Mouse (Mus musculus): ENCODE data around the gene Cdk6. TPM values are rescaled to one million over a fixed set of nuclear protein-coding genes. Genes with fewer than 3 reads are reported as not detected.
"Not testable (repeated sequence)": the region's sequence is repeated elsewhere in the genome, so short reads cannot be mapped to it uniquely, and the experiment has no call there.

Cdk6 gene
- total and polyA plus RNA-seq, 3 experiments, result 79.0 to 318 (median 197) TPM

- not testable (repeated sequence) for H3K79me2 ChIP-seq (ENCODE audit: control insufficient read depth, insufficient read depth, low read length, poor library complexity); H3K27ac ChIP-seq (ENCODE audit: control insufficient read depth, low read depth, low read length)
These were observed 92.8 kb downstream of the Cdk6 start for GRCm38 (mm10) chr5:3434105-3434504.

DNA sequence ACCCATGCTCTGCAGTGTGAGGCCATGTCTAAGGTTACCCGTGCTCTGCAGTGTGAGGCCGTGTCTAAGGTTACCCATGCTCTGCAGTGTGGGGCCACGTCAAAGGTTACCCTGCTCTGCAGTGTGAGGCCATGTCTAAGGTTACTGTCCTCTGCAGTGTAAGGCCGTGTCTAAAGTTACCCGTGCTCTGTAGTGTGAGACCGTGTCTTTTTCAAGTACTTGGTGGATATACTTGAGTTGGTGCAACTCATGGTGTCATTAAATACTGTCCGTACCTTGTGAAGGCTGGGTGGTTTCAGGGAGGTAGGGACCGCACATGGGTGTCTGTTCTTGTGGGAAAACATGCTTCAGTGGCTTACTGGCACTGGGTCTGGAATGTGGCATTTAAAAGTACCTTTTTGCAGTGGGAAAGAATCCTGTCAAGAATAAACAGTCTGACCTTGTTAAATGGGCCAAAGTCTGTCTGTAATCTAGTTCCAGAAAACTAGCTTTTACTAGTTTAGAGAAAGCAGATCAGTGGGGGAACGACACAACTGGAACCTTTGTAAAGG lies 97.2 kb downstream of the Cdk6 start:
- not testable (repeated sequence) for H3K9ac ChIP-seq (ENCODE audit: control insufficient read depth, low read depth, low read length, poor library complexity, severe bottlenecking); H3K4me1 ChIP-seq (ENCODE audit: control insufficient read depth in 1 of 2, insufficient read depth in 2 of 2, low read length in 2 of 2); H3K4me3 ChIP-seq (ENCODE audit: control insufficient read depth in 1 of 2, insufficient read depth in 1 of 2, low read depth in 2 of 2, low read length in 2 of 2); H3K9me3 ChIP-seq (replicated peaks; ENCODE audit: insufficient read depth, low read length); H3K27me3 ChIP-seq (ENCODE audit: control insufficient read depth in 1 of 2, insufficient read depth in 2 of 2, low read length in 2 of 2); H3K36me3 ChIP-seq (ENCODE audit: control insufficient read depth in 1 of 2, insufficient read depth in 2 of 2, low read length in 2 of 2); DNase-seq (ENCODE audit: low read depth, low spot score); H3K27ac ChIP-seq (ENCODE audit: control insufficient read depth, low read depth, low read length); H3K79me2 ChIP-seq (ENCODE audit: control insufficient read depth, insufficient read depth, low read length, poor library complexity)

More at GRCm38 (mm10) chr5:3434105-3434504, 92.8 kb downstream of the Cdk6 start:
- H3K9ac ChIP-seq (ENCODE audit: control insufficient read depth, low read depth, low read length, poor library complexity, severe bottlenecking); DNase-seq (ENCODE audit: low read depth, low spot score); H3K4me3 ChIP-seq (ENCODE audit: control insufficient read depth in 1 of 2, insufficient read depth in 1 of 2, low read depth in 2 of 2, low read length in 2 of 2); H3K4me1 ChIP-seq (ENCODE audit: control insufficient read depth in 1 of 2, insufficient read depth in 2 of 2, low read length in 2 of 2); H3K36me3 ChIP-seq (ENCODE audit: control insufficient read depth in 1 of 2, insufficient read depth in 2 of 2, low read length in 2 of 2); H3K9me3 ChIP-seq (replicated peaks; ENCODE audit: insufficient read depth, low read length); H3K27me3 ChIP-seq (ENCODE audit: control insufficient read depth in 1 of 2, insufficient read depth in 2 of 2, low read length in 2 of 2): not testable (repeated sequence)

GRCm38 (mm10) chr5:3439386-3439785 lies 98.1 kb downstream of the Cdk6 start:
- not testable (repeated sequence) for H3K36me3 ChIP-seq (ENCODE audit: control insufficient read depth in 1 of 2, insufficient read depth in 2 of 2, low read length in 2 of 2); H3K79me2 ChIP-seq (ENCODE audit: control insufficient read depth, insufficient read depth, low read length, poor library complexity); H3K9me3 ChIP-seq (replicated peaks; ENCODE audit: insufficient read depth, low read length); H3K4me1 ChIP-seq (ENCODE audit: control insufficient read depth in 1 of 2, insufficient read depth in 2 of 2, low read length in 2 of 2); H3K27ac ChIP-seq (ENCODE audit: control insufficient read depth, low read depth, low read length); H3K9ac ChIP-seq (ENCODE audit: control insufficient read depth, low read depth, low read length, poor library complexity, severe bottlenecking); H3K4me3 ChIP-seq (ENCODE audit: control insufficient read depth in 1 of 2, insufficient read depth in 1 of 2, low read depth in 2 of 2, low read length in 2 of 2); H3K27me3 ChIP-seq (ENCODE audit: control insufficient read depth in 1 of 2, insufficient read depth in 2 of 2, low read length in 2 of 2); DNase-seq (ENCODE audit: low read depth, low spot score)

- not testable (repeated sequence) for DNase-seq (ENCODE audit: low read depth, low spot score); H3K36me3 ChIP-seq (ENCODE audit: control insufficient read depth in 1 of 2, insufficient read depth in 2 of 2, low read length in 2 of 2); H3K4me3 ChIP-seq (ENCODE audit: control insufficient read depth in 1 of 2, insufficient read depth in 1 of 2, low read depth in 2 of 2, low read length in 2 of 2); H3K27me3 ChIP-seq (ENCODE audit: control insufficient read depth in 1 of 2, insufficient read depth in 2 of 2, low read length in 2 of 2); H3K27ac ChIP-seq (ENCODE audit: control insufficient read depth, low read depth, low read length); H3K9ac ChIP-seq (ENCODE audit: control insufficient read depth, low read depth, low read length, poor library complexity, severe bottlenecking); H3K79me2 ChIP-seq (ENCODE audit: control insufficient read depth, insufficient read depth, low read length, poor library complexity); H3K9me3 ChIP-seq (replicated peaks; ENCODE audit: insufficient read depth, low read length); H3K4me1 ChIP-seq (ENCODE audit: control insufficient read depth in 1 of 2, insufficient read depth in 2 of 2, low read length in 2 of 2)
These were observed 101.2 kb downstream of the Cdk6 start for GRCm38 (mm10) chr5:3442524-3442923.

DNA sequence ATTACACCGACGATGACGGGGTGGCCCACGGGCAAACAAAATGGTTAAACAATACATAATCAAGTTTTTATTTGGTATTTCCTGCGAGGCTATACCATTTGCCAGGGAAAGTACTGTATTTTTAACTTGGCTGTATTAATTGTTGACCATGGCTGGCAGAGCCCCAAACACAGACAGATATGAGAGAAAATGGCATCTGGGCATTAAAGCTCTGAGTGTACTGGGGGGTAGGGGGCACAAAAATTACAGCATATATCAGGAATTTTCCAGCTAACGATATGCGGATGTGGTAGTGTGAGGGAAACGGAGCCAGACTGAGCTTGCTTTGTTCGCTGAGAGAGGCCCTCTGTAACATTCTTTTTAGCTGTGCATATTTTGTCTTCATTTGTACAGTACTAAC lies 109.9 kb downstream of the Cdk6 start:
- H3K79me2 ChIP-seq (ENCODE audit: control insufficient read depth, insufficient read depth, low read length, poor library complexity); H3K36me3 ChIP-seq (ENCODE audit: control insufficient read depth in 1 of 2, insufficient read depth in 2 of 2, low read length in 2 of 2); DNase-seq (ENCODE audit: low read depth, low spot score); H3K4me1 ChIP-seq (ENCODE audit: control insufficient read depth in 1 of 2, insufficient read depth in 2 of 2, low read length in 2 of 2); H3K4me3 ChIP-seq (ENCODE audit: control insufficient read depth in 1 of 2, insufficient read depth in 1 of 2, low read depth in 2 of 2, low read length in 2 of 2); H3K9me3 ChIP-seq (replicated peaks; ENCODE audit: insufficient read depth, low read length); H3K9ac ChIP-seq (ENCODE audit: control insufficient read depth, low read depth, low read length, poor library complexity, severe bottlenecking); H3K27me3 ChIP-seq (ENCODE audit: control insufficient read depth in 1 of 2, insufficient read depth in 2 of 2, low read length in 2 of 2); H3K27ac ChIP-seq (ENCODE audit: control insufficient read depth, low read depth, low read length): not testable (repeated sequence)

GRCm38 (mm10) chr5:3453946-3454345 lies 112.7 kb downstream of the Cdk6 start:
- not testable (repeated sequence) for H3K4me1 ChIP-seq (ENCODE audit: control insufficient read depth in 1 of 2, insufficient read depth in 2 of 2, low read length in 2 of 2); H3K9me3 ChIP-seq (replicated peaks; ENCODE audit: insufficient read depth, low read length); H3K9ac ChIP-seq (ENCODE audit: control insufficient read depth, low read depth, low read length, poor library complexity, severe bottlenecking); H3K79me2 ChIP-seq (ENCODE audit: control insufficient read depth, insufficient read depth, low read length, poor library complexity); DNase-seq (ENCODE audit: low read depth, low spot score); H3K27ac ChIP-seq (ENCODE audit: control insufficient read depth, low read depth, low read length); H3K27me3 ChIP-seq (ENCODE audit: control insufficient read depth in 1 of 2, insufficient read depth in 2 of 2, low read length in 2 of 2); H3K4me3 ChIP-seq (ENCODE audit: control insufficient read depth in 1 of 2, insufficient read depth in 1 of 2, low read depth in 2 of 2, low read length in 2 of 2); H3K36me3 ChIP-seq (ENCODE audit: control insufficient read depth in 1 of 2, insufficient read depth in 2 of 2, low read length in 2 of 2)
